Mouse (Mus musculus) liver, postnatal 0 days (tissue): Measurements from ENCODE around the gene Usp16. TPM values are rescaled to one million over a fixed set of nuclear protein-coding genes. Genes with fewer than 3 reads are reported as not detected.

Experiments
- ATAC-seq: fragments of 200-750 bp; cut with Nextera tagmentation; 2 replicates; pipeline ENCODE4 v1.8.0; 2017; ENCODE audit warnings: mild to moderate bottlenecking, moderate library complexity
- DNase-seq: peaks from one replicate; pipeline ENCODE4 v3.0.0-alpha.2; 2016
- H3K27ac ChIP-seq: fragments of 300-500 bp; sonication (generic); 2 replicates; pipeline ENCODE4 v1.5.1; 2014; ENCODE audit warnings: antibody characterized with exemption, moderate library complexity, mild to moderate bottlenecking, low read depth
- H3K27me3 ChIP-seq: fragments of 300-500 bp; sonication (generic); 2 replicates; pipeline ENCODE4 v1.6.1; 2014; ENCODE audit warnings: low read length, control low read depth, mixed read lengths; ENCODE audit not compliant: insufficient read depth
- H3K36me3 ChIP-seq: fragments of 300-500 bp; sonication (generic); replicated peaks from 2 replicates; pipeline ENCODE4 v1.6.1; 2014; ENCODE audit warnings: mild to moderate bottlenecking, control low read depth, low read length, moderate library complexity, mixed read lengths; ENCODE audit not compliant: insufficient read depth
- H3K4me1 ChIP-seq: fragments of 300-500 bp; sonication (generic); 2 replicates; pipeline ENCODE4 v1.6.1; 2014; ENCODE audit warnings: antibody characterized with exemption, mild to moderate bottlenecking, control low read depth; ENCODE audit not compliant: insufficient read depth
- H3K4me2 ChIP-seq: fragments of 300-500 bp; sonication (generic); 2 replicates; pipeline ENCODE4 v1.6.1; 2014; ENCODE audit warnings: low read depth, mild to moderate bottlenecking, low read length, moderate library complexity, mixed read lengths
- H3K4me3 ChIP-seq: fragments of 300-500 bp; sonication (generic); 2 replicates; pipeline ENCODE4 v1.5.1; 2014; ENCODE audit warnings: low read depth, low read length
- H3K9ac ChIP-seq: fragments of 300-500 bp; sonication (generic); replicated peaks from 2 replicates; pipeline ENCODE4 v1.6.1; 2014; ENCODE audit warnings: mild to moderate bottlenecking, moderate library complexity
- H3K9me3 ChIP-seq: fragments of 300-500 bp; sonication (generic); 2 replicates; pipeline ENCODE4 v1.6.1; 2016; ENCODE audit warnings: mild to moderate bottlenecking, control low read depth, low read length, mixed read lengths
- CTCF ChIP-seq: sonication (generic); IDR thresholded peaks from 2 replicates; pipeline ENCODE4 v1.5.1; 2016; ENCODE audit warnings: antibody characterized with exemption, low read depth
- EP300 ChIP-seq: IDR thresholded peaks from 2 replicates; pipeline ENCODE4 v1.6.1; 2016; ENCODE audit warnings: antibody characterized with exemption, low read depth, mild to moderate bottlenecking
- WGBS: fragments of 180-500 bp; shearing (Covaris S2); extraction: QIAGEN DNeasy Blood & Tissue Kit; methylation state at CpG from one replicate; pipeline ENCODE4 v1.1.7; 2014; ENCODE audit not compliant: insufficient replicate concordance; 5-methylcytosine and 5-hydroxymethylcytosine counted together
- polyA plus RNA-seq: library from polyadenylated mRNA; unstranded; fragments of >200 nt; fragmentation: Nextera tagmentation; extraction: Ambion mirVana; gene quantifications from 2 replicates; pipeline ENCODE4 v1.2.1, GENCODE M21; 2015

Gene Usp16
- polyA plus RNA-seq, 1 experiment from 2014 or later: 23.6 TPM

GRCm38 (mm10) chr16:87494955-87495655 is 40.6 kb downstream of the Usp16 start:
- H3K4me1 ChIP-seq: peaks cover 17% of the 10 kb centered on the region
- peaks cover 33% of the 10 kb centered on the region for H3K36me3 ChIP-seq
- peak; percentile 44 for ATAC-seq
- no peak for DNase-seq
- peak overlapping the region; percentile 96 for H3K4me2 ChIP-seq
- TF ChIP-seq CTCF (no peak), EP300 (no peak)
- H3K27ac ChIP-seq: peak overlapping the region; percentile 98
- H3K27me3 ChIP-seq: no peaks in the 10 kb centered on the region
- no peaks in the 10 kb centered on the region for H3K9me3 ChIP-seq
- WGBS: under 1% methylated on average over 36 of the region's 39 CpGs
- peak overlapping the region; percentile 100 for H3K4me3 ChIP-seq
- peak overlapping the region; percentile 100 for H3K9ac ChIP-seq

- Histone ChIP-seq H3K36me3 (peaks cover 26% of the 10 kb centered on the region), H3K9me3 (no peaks in the 10 kb centered on the region), H3K4me1 (peaks cover 18% of the 10 kb centered on the region), H3K4me2 (peak within 1 kb of the TSS; percentile 96), H3K4me3 (peak within 1 kb of the TSS; percentile 100), H3K27ac (peak within 1 kb of the TSS; percentile 98), H3K27me3 (no peaks in the 10 kb centered on the region), H3K9ac (peak within 1 kb of the TSS; percentile 100)
- DNase-seq: peak; percentile 98
- WGBS: under 1% methylated on average over 48 of the region's 48 CpGs
- TF ChIP-seq EP300: peak; percentile 91
- TF ChIP-seq CTCF: no peak
- peak; percentile 94 for ATAC-seq
Measured at GRCm38 (mm10) chr16:87495716-87496447, 41.4 kb downstream of the Usp16 start, which contains the start of gene Cct8. Gene Cct8 (minus strand): TSS chr16:87495873.

GRCm38 (mm10) chr16:87496728-87497127 is 42.2 kb downstream of the Usp16 start:
- Histone ChIP-seq H3K9ac (peak overlapping the region; percentile 44), H3K4me2 (peak overlapping the region; percentile 96), H3K36me3 (peaks cover 18% of the 10 kb centered on the region), H3K4me1 (peaks cover 22% of the 10 kb centered on the region), H3K4me3 (peak overlapping the region; percentile 100), H3K27ac (peak overlapping the region; percentile 34; the same call in 1 of the 2 replicates), H3K9me3 (no peaks in the 10 kb centered on the region), H3K27me3 (no peaks in the 10 kb centered on the region)
- ATAC-seq: no peak
- no peak for TF ChIP-seq CTCF
- no peak for TF ChIP-seq EP300
- WGBS: 78% methylated on average over 2 of the region's 2 CpGs
- no peak for DNase-seq

GRCm38 (mm10) chr16:87497171-87497570 is 42.7 kb downstream of the Usp16 start:
- Histone ChIP-seq H3K4me1 (peaks cover 22% of the 10 kb centered on the region), H3K9ac (no peak overlapping the region), H3K4me2 (peak overlapping the region; percentile 96; the same call in 1 of the 2 replicates), H3K36me3 (peaks cover 13% of the 10 kb centered on the region), H3K9me3 (no peaks in the 10 kb centered on the region), H3K27ac (no peak overlapping the region), H3K27me3 (no peaks in the 10 kb centered on the region), H3K4me3 (no peak overlapping the region)
- TF ChIP-seq EP300 (no peak), CTCF (no peak)
- no peak for ATAC-seq
- no peak for DNase-seq
- WGBS: 82% methylated on average over 6 of the region's 6 CpGs

GRCm38 (mm10) chr16:87499556-87499955 is 45.1 kb downstream of the Usp16 start:
- WGBS: 79% methylated on average over 6 of the region's 6 CpGs
- Histone ChIP-seq H3K27ac (no peak overlapping the region), H3K36me3 (no peaks in the 10 kb centered on the region), H3K9ac (no peak overlapping the region), H3K9me3 (no peaks in the 10 kb centered on the region), H3K4me2 (no peak overlapping the region), H3K4me3 (no peak overlapping the region), H3K27me3 (no peaks in the 10 kb centered on the region), H3K4me1 (peaks cover 16% of the 10 kb centered on the region)
- DNase-seq (no peak), ATAC-seq (no peak)
- no peak for TF ChIP-seq EP300

GRCm38 (mm10) chr16:87501304-87502078 is 47.0 kb downstream of the Usp16 start:
- Histone ChIP-seq H3K4me3 (no peak overlapping the region), H3K4me1 (peaks cover 10% of the 10 kb centered on the region), H3K27ac (no peak overlapping the region), H3K36me3 (no peaks in the 10 kb centered on the region), H3K27me3 (no peaks in the 10 kb centered on the region), H3K9me3 (no peaks in the 10 kb centered on the region), H3K4me2 (no peak overlapping the region), H3K9ac (no peak overlapping the region)
- ATAC-seq (peak; percentile 64), DNase-seq (peak; percentile 18)
- no peak for TF ChIP-seq CTCF
- TF ChIP-seq EP300: no peak
- 47% methylated on average over 13 of the region's 13 CpGs for WGBS
